Mouse (Mus musculus): ENCODE results near the gene Ttk. TPM values are rescaled to one million over a fixed set of nuclear protein-coding genes. Genes with fewer than 3 reads are reported as not detected.

The Ttk gene
- polyA plus RNA-seq, 1 experiment from 2014 or later: 35.7 TPM

DNA sequence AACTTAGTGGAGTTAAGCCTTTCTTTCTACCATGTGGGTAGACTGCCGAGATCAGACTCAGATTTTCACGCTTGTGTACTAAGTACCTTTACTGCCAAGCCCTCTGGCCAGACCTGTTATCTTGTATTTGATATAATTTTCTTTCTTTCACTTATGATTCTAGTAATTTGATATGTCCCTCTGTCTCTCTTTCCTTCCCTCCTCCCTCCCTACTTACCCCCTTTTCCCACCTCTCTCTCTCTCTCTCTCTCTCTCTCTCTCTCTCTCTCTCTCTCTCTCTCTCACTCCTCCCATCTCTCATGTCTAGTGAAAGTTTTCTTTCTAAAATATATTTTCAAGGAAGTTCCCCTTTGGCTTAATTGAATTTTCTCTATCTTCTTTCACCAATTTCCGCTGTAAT lies 72.5 kb downstream of the Ttk start:
- H3K9ac ChIP-seq: no peak overlapping the region
- no peak overlapping the region for H3K27ac ChIP-seq
- no peak overlapping the region for H3K4me3 ChIP-seq
- no peak for ATAC-seq (ENCODE audit: low FRiP score, low read depth)
- H3K27me3 ChIP-seq: no peaks in the 10 kb centered on the region
- H3K36me3 ChIP-seq: no peaks in the 10 kb centered on the region
- no peaks in the 10 kb centered on the region for H3K9me3 ChIP-seq
- H3K4me1 ChIP-seq: no peaks in the 10 kb centered on the region
- 65% methylated on average over 3 of the region's 3 CpGs for WGBS
- no peak overlapping the region for H3K4me2 ChIP-seq (replicated peaks)

DNA sequence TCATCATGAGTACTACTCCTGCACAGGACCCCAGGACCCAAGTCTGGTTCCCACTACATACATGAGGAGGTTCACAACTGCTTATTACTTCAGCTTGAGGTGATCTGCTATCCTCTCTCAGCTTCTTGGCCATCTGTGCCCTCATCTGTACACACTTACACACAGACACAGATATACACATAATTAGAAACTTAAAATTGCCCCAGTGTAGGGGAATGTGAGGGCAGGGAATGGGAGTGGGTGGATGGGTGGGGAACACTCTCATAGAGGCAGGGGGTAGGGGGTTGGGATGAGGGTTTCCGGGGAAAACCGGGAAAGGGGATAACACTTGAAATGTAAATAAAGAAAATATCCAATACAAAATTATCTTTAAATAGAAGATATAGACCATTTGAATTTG lies 75.3 kb downstream of the Ttk start:
- H3K4me1 ChIP-seq: no peaks in the 10 kb centered on the region
- no peaks in the 10 kb centered on the region for H3K27me3 ChIP-seq

DNA sequence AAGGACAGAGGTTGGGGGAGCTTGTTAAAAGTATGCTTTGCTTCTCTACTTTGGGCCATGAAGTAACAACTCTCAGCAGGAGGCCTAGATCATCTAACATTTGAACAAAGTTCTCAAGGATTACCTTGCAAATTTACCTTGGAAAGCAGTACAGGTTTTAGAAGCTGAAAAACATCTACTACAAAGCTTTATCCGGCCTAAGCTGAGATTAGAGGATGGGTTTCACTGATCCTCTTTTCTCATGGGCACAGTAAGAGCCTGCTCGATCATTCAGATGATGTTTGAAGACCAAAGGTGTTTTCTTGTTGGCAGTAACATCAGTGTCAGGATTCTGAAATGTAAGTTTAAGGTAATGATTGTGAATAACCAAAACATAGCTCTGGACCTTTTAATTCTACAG lies 76.4 kb downstream of the Ttk start:
- no peaks in the 10 kb centered on the region for H3K27me3 ChIP-seq
- no peak for ATAC-seq (ENCODE audit: low FRiP score, low read depth)
- WGBS: 88% methylated on average over 2 of the region's 2 CpGs

More for the DNA sequence above, 75.3 kb downstream of the Ttk start:
- no peak overlapping the region for H3K27ac ChIP-seq
- H3K36me3 ChIP-seq: no peaks in the 10 kb centered on the region
- H3K4me3 ChIP-seq: no peak overlapping the region
- no peak for ATAC-seq (ENCODE audit: low FRiP score, low read depth)
- H3K4me2 ChIP-seq (replicated peaks): no peak overlapping the region
- no peaks in the 10 kb centered on the region for H3K9me3 ChIP-seq
- H3K9ac ChIP-seq: no peak overlapping the region
- WGBS: 95% methylated on average over 2 of the region's 2 CpGs

More for the DNA sequence above, 76.4 kb downstream of the Ttk start:
- no peaks in the 10 kb centered on the region for H3K36me3 ChIP-seq
- no peaks in the 10 kb centered on the region for H3K9me3 ChIP-seq
- H3K4me1 ChIP-seq: no peaks in the 10 kb centered on the region
- no peak overlapping the region for H3K9ac ChIP-seq
- no peak overlapping the region for H3K27ac ChIP-seq
- no peak overlapping the region for H3K4me2 ChIP-seq (replicated peaks)
- H3K4me3 ChIP-seq: no peak overlapping the region

Other genes starting within 250 kb of the Ttk start
- gene Elovl4, start 28.4 kb upstream of the Ttk start, polyA plus RNA-seq (2015; fragmentation: Nextera tagmentation; extraction: Ambion mirVana): 22.8 and 23.2 TPM in 2 replicates
- gene Bckdhb, start 90.5 kb downstream of the Ttk start, polyA plus RNA-seq (2015; fragmentation: Nextera tagmentation; extraction: Ambion mirVana): 53.4 and 54.4 TPM in 2 replicates